Mouse (Mus musculus): Measurements from ENCODE around the gene Soga1. TPM values are rescaled to one million over a fixed set of nuclear protein-coding genes. Genes with fewer than 3 reads are reported as not detected.

The Soga1 gene
- polyA plus RNA-seq, 1 experiment = 9.8 TPM

GRCm38 (mm10) chr2:157006511-157007233, 72.4 kb downstream of the Soga1 start, which contains the start of gene Dsn1:
TSS of gene Dsn1 (minus strand) at chr2:157007154.
- H3K4me3 ChIP-seq (ENCODE audit: low read depth, low read length) = peak within 1 kb of the TSS; percentile 74
- peak; percentile 58 for TF ChIP-seq POLR2A (IDR thresholded peaks at IDR 0.05; ENCODE audit: insufficient read depth, low read length)
- no peak for TF ChIP-seq CTCF (IDR thresholded peaks at IDR 0.05; ENCODE audit: low read depth, low read length)
- peak; percentile 42; the same call in 1 of the 2 replicates for TF ChIP-seq EP300 (IDR thresholded peaks at IDR 0.05; ENCODE audit: insufficient read depth, low read depth, low read length)
- peak within 1 kb of the TSS; percentile 78 for H3K9ac ChIP-seq (ENCODE audit: low read depth, poor library complexity, severe bottlenecking)
- H3K27ac ChIP-seq (ENCODE audit: insufficient read depth, low read length) = peak within 1 kb of the TSS; percentile 90
- H3K27me3 ChIP-seq (ENCODE audit: control insufficient read depth, insufficient read depth, low read length, poor library complexity, severe bottlenecking) = no peaks in the 10 kb centered on the region
- peaks cover 7% of the 10 kb centered on the region for H3K36me3 ChIP-seq (ENCODE audit: control insufficient read depth, insufficient read depth, low read length, poor library complexity, severe bottlenecking)
- H3K9me3 ChIP-seq (replicated peaks; ENCODE audit: control insufficient read depth, insufficient read depth, low read length, poor library complexity, severe bottlenecking) = no peaks in the 10 kb centered on the region
- no peaks in the 10 kb centered on the region for H3K4me1 ChIP-seq (ENCODE audit: control insufficient read depth, insufficient read depth, low read length)

- no peaks in the 10 kb centered on the region for H3K27me3 ChIP-seq (ENCODE audit: control insufficient read depth, insufficient read depth, low read length, poor library complexity, severe bottlenecking)
- no peak overlapping the region for H3K4me3 ChIP-seq (ENCODE audit: low read depth, low read length)
- H3K9me3 ChIP-seq (replicated peaks; ENCODE audit: control insufficient read depth, insufficient read depth, low read length, poor library complexity, severe bottlenecking) = no peaks in the 10 kb centered on the region
- H3K36me3 ChIP-seq (ENCODE audit: control insufficient read depth, insufficient read depth, low read length, poor library complexity, severe bottlenecking) = peaks cover 17% of the 10 kb centered on the region
- no peak overlapping the region for H3K27ac ChIP-seq (ENCODE audit: insufficient read depth, low read length)
- H3K9ac ChIP-seq (ENCODE audit: low read depth, poor library complexity, severe bottlenecking) = no peak overlapping the region
- H3K4me1 ChIP-seq (ENCODE audit: control insufficient read depth, insufficient read depth, low read length) = no peaks in the 10 kb centered on the region
- TF ChIP-seq CTCF (IDR thresholded peaks at IDR 0.05; ENCODE audit: low read depth, low read length) (no peak), POLR2A (IDR thresholded peaks at IDR 0.05; ENCODE audit: insufficient read depth, low read length) (no peak), EP300 (IDR thresholded peaks at IDR 0.05; ENCODE audit: insufficient read depth, low read depth, low read length) (no peak)
These were observed 76.7 kb downstream of the Soga1 start for GRCm38 (mm10) chr2:157002321-157002720.

GRCm38 (mm10) chr2:156998263-156998662, 80.8 kb downstream of the Soga1 start:
- Histone ChIP-seq H3K4me1 (ENCODE audit: control insufficient read depth, insufficient read depth, low read length) (no peaks in the 10 kb centered on the region), H3K27me3 (ENCODE audit: control insufficient read depth, insufficient read depth, low read length, poor library complexity, severe bottlenecking) (no peaks in the 10 kb centered on the region), H3K27ac (ENCODE audit: insufficient read depth, low read length) (no peak overlapping the region), H3K9ac (ENCODE audit: low read depth, poor library complexity, severe bottlenecking) (no peak overlapping the region), H3K4me3 (ENCODE audit: low read depth, low read length) (no peak overlapping the region), H3K9me3 (replicated peaks; ENCODE audit: control insufficient read depth, insufficient read depth, low read length, poor library complexity, severe bottlenecking) (no peaks in the 10 kb centered on the region), H3K36me3 (ENCODE audit: control insufficient read depth, insufficient read depth, low read length, poor library complexity, severe bottlenecking) (peaks cover 21% of the 10 kb centered on the region)
- TF ChIP-seq POLR2A (IDR thresholded peaks at IDR 0.05; ENCODE audit: insufficient read depth, low read length) = no peak
- TF ChIP-seq EP300 (IDR thresholded peaks at IDR 0.05; ENCODE audit: insufficient read depth, low read depth, low read length) = no peak
- no peak for TF ChIP-seq CTCF (IDR thresholded peaks at IDR 0.05; ENCODE audit: low read depth, low read length)

- Histone ChIP-seq H3K9me3 (replicated peaks; ENCODE audit: control insufficient read depth, insufficient read depth, low read length, poor library complexity, severe bottlenecking) (no peaks in the 10 kb centered on the region), H3K27me3 (ENCODE audit: control insufficient read depth, insufficient read depth, low read length, poor library complexity, severe bottlenecking) (no peaks in the 10 kb centered on the region), H3K9ac (ENCODE audit: low read depth, poor library complexity, severe bottlenecking) (no peak overlapping the region), H3K36me3 (ENCODE audit: control insufficient read depth, insufficient read depth, low read length, poor library complexity, severe bottlenecking) (peaks cover 21% of the 10 kb centered on the region), H3K4me1 (ENCODE audit: control insufficient read depth, insufficient read depth, low read length) (no peaks in the 10 kb centered on the region), H3K4me3 (ENCODE audit: low read depth, low read length) (no peak overlapping the region), H3K27ac (ENCODE audit: insufficient read depth, low read length) (no peak overlapping the region)
- TF ChIP-seq CTCF (IDR thresholded peaks at IDR 0.05; ENCODE audit: low read depth, low read length) (peak; percentile 56), EP300 (IDR thresholded peaks at IDR 0.05; ENCODE audit: insufficient read depth, low read depth, low read length) (no peak), POLR2A (IDR thresholded peaks at IDR 0.05; ENCODE audit: insufficient read depth, low read length) (no peak)
These were observed 82.5 kb downstream of the Soga1 start for GRCm38 (mm10) chr2:156996576-156996975.

- TF ChIP-seq EP300 (IDR thresholded peaks at IDR 0.05; ENCODE audit: insufficient read depth, low read depth, low read length) (no peak), CTCF (IDR thresholded peaks at IDR 0.05; ENCODE audit: low read depth, low read length) (peak; percentile 16)
- H3K4me1 ChIP-seq (ENCODE audit: control insufficient read depth, insufficient read depth, low read length) = no peaks in the 10 kb centered on the region
- peak within 1 kb of the TSS; percentile 61 for H3K9ac ChIP-seq (ENCODE audit: low read depth, poor library complexity, severe bottlenecking)
- no peaks in the 10 kb centered on the region for H3K9me3 ChIP-seq (replicated peaks; ENCODE audit: control insufficient read depth, insufficient read depth, low read length, poor library complexity, severe bottlenecking)
- peak within 1 kb of the TSS; percentile 72 for H3K4me3 ChIP-seq (ENCODE audit: low read depth, low read length)
- H3K36me3 ChIP-seq (ENCODE audit: control insufficient read depth, insufficient read depth, low read length, poor library complexity, severe bottlenecking) = peaks cover 11% of the 10 kb centered on the region
- H3K27me3 ChIP-seq (ENCODE audit: control insufficient read depth, insufficient read depth, low read length, poor library complexity, severe bottlenecking) = no peaks in the 10 kb centered on the region
- H3K27ac ChIP-seq (ENCODE audit: insufficient read depth, low read length) = no peak within 1 kb of the TSS
These were observed 87.4 kb downstream of the Soga1 start, which contains the start of gene Ndrg3 for GRCm38 (mm10) chr2:156991470-156992319. TSS of gene Ndrg3 (minus strand) at chr2:156992056.
